Mouse (Mus musculus) kidney, adult 2 months (tissue): ENCODE measurements around the gene Zfp346. TPM values are rescaled to one million over a fixed set of nuclear protein-coding genes. Genes with fewer than 3 reads are reported as not detected.

Source experiments
- DNase-seq: peaks from one replicate; pipeline ENCODE4 v3.0.0; 2021
- H3K27ac ChIP-seq: fragments of 200-500 bp; 2 replicates; pipeline ENCODE4 v1.5.1; 2012; ENCODE audit warnings: low read depth, low read length, control low read depth, inconsistent platforms; ENCODE audit not compliant: insufficient read depth
- H3K27me3 ChIP-seq: fragments of 200-500 bp; replicated peaks from 2 replicates; pipeline ENCODE4 v1.6.1; 2012; ENCODE audit warnings: mild to moderate bottlenecking, moderate library complexity, low read length, inconsistent platforms; ENCODE audit not compliant: control insufficient read depth, insufficient read depth
- H3K36me3 ChIP-seq: fragments of 200-500 bp; 2 replicates; pipeline ENCODE4 v1.6.1; 2012; ENCODE audit warnings: mild to moderate bottlenecking, moderate library complexity, low read length, inconsistent platforms; ENCODE audit not compliant: control insufficient read depth, insufficient read depth
- H3K4me1 ChIP-seq: fragments of 200-500 bp; 2 replicates; pipeline ENCODE4 v1.6.1; 2011; ENCODE audit warnings: low read length; ENCODE audit not compliant: control insufficient read depth, insufficient read depth
- H3K4me3 ChIP-seq: fragments of 200-500 bp; 2 replicates; pipeline ENCODE4 v1.5.1; 2011; ENCODE audit warnings: mild to moderate bottlenecking, low read depth, low read length, control low read depth; ENCODE audit not compliant: insufficient read depth
- CTCF ChIP-seq: fragments of 200-500 bp; conservative IDR thresholded peaks from 2 replicates; pipeline ENCODE4 v1.5.1; 2011; ENCODE audit warnings: low read depth, mild to moderate bottlenecking, control low read depth, low read length, moderate library complexity, mixed read lengths; ENCODE audit not compliant: insufficient read depth, insufficient read length
- POLR2A ChIP-seq: fragments of 200-500 bp; IDR thresholded peaks from one replicate; pipeline ENCODE4 v1.6.1; 2011; ENCODE audit warnings: low read depth, low read length, control low read depth
- WGBS: fragments of 180-500 bp; shearing (Covaris S2); methylation state at CpG from one replicate; pipeline ENCODE4 v1.1.7; 2018; 5-methylcytosine and 5-hydroxymethylcytosine counted together
- polyA plus RNA-seq: library from polyadenylated mRNA; depleted of rRNA; stranded (reverse); fragments of >200 nt; gene quantifications from 2 replicates; pipeline ENCODE4 v1.2.3, GENCODE M21; 2012; rRNA removed

Zfp346 gene
- 13.7 TPM in 2 replicates for polyA plus RNA-seq

DNA sequence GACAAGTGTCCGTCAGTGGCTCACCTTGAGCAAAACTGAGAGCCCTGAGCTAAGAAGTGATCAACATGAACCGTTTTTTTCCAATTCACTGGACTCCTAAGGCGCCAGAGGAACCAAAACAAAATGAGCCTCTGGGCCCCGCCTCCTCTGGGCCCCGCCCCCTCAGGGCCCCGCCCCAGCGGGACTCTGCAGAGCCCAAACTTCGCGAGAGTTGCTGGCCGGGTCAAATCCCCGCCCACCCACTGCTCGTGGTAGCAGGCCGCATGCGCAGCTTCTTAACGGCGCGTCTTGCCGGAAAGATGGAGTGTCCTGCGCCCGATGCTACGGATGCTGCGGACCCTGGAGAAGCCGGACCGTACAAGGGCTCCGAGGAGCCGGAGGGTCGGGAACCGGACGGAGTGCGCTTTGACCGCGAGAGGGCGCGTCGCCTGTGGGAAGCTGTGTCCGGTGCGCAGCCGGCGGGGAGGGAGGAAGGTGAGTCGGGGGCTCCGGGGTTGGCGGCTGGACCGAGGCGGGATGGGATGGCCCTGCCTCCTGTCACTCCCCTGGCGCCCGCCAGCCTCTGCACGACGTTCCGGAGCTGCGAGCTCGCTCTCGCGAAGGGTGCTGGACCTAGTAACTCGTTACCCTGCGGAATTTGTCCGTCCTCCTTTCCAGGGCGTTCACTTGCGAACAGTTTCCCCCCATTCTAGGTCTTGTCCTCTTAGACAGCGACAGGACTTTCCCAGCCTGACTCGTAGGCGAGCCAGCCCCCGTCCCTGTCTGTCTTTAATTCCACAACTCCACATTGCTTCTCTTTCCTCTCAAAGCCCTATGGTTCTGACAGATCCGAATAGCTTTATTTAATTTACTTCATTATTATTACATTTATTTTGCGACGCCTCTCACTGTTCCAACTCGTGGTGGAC is at the start of gene Zfp346:
TSS of gene Zfp346 (plus strand) at position 267 of the 908 bp plus-strand sequence.
- peaks cover 5% of the 10 kb centered on the region for H3K4me1 ChIP-seq
- no peaks in the 10 kb centered on the region for H3K27me3 ChIP-seq
- peak within 1 kb of the TSS; percentile 71 for H3K4me3 ChIP-seq
- under 1% methylated on average over 65 of the region's 66 CpGs for WGBS
- peak; percentile 99 for DNase-seq
- H3K36me3 ChIP-seq = no peaks in the 10 kb centered on the region
- peak within 1 kb of the TSS; percentile 19; the same call in 1 of the 2 replicates for H3K27ac ChIP-seq
- TF ChIP-seq CTCF (no peak), POLR2A (peak; percentile 83)

DNA sequence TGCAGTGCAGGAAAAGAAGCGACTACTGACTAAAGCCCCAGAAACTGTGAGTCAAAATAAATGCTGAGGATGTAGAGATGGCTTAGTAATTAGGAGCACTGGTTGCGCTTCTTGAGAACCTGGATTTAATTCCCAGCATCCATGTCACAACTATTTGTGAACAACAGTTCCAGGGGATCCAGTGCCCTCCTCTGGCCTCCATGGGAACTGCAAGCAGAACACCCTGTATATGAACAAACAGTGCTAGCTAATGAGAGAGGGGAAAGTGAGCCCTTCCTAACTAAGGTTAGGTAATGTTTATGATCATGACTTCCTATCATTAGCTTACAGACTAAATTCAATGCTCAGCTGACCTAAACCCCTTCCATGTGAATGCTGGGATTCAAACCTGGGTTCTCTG is 47.1 kb upstream of the Zfp346 start:
- DNase-seq = peak; percentile 16

DNA sequence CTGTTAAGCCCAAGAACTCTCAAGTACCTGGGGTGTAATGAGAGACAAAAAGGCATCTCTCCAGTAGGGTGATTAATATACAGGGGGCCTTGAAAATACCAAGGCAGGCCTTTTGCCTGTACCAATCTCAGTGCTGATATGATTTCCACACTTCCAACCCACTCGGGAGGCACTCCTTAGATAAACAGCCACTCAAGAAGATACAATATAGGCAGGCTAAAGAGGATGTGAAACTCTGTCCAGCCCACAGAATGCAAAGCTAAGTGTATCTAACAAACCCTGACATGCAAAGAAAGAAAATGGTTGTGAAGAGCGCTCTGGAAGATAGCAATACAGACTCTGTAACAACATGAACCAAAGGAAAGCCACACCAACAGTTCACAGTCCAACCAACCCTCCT is 41.8 kb upstream of the Zfp346 start:
- no peaks in the 10 kb centered on the region for H3K27me3 ChIP-seq
- H3K36me3 ChIP-seq = no peaks in the 10 kb centered on the region; the same call in 1 of the 2 replicates
- WGBS = 74% methylated on average over 2 of the region's 2 CpGs
- H3K4me1 ChIP-seq = no peaks in the 10 kb centered on the region
- no peak overlapping the region for H3K4me3 ChIP-seq
- DNase-seq = no peak
- no peak overlapping the region for H3K27ac ChIP-seq
- TF ChIP-seq POLR2A (no peak), CTCF (no peak)

More for the DNA sequence above, 47.1 kb upstream of the Zfp346 start:
- Histone ChIP-seq H3K27me3 (no peaks in the 10 kb centered on the region), H3K27ac (no peak overlapping the region), H3K36me3 (no peaks in the 10 kb centered on the region; the same call in 1 of the 2 replicates), H3K4me1 (no peaks in the 10 kb centered on the region), H3K4me3 (no peak overlapping the region)
- WGBS = 97% methylated on average over 2 of the region's 2 CpGs
- peak; percentile 63 for TF ChIP-seq CTCF
- TF ChIP-seq POLR2A = no peak

DNA sequence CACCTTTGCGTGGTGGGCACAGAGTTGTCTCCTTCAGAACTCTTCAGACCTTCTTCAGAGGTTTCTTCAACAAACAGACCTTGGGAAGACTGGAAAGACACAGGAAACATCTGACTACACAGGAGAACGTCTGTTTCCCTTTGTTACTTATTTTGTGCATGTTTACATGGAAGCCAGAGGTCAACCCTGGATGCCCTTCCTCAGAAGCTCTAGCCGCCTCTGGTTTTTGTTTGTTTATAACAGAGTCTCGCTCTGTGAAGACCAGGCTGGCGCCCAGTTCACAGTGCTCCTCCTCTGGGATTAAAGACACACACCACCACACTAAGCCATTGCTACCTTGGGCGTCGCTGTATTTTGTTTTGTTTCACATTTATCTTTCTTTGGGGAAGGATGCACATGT is 35.4 kb upstream of the Zfp346 start:
- Histone ChIP-seq H3K36me3 (no peaks in the 10 kb centered on the region), H3K27ac (no peak overlapping the region), H3K27me3 (no peaks in the 10 kb centered on the region), H3K4me1 (no peaks in the 10 kb centered on the region), H3K4me3 (no peak overlapping the region)
- 59% methylated on average over 7 of the region's 7 CpGs for WGBS
- TF ChIP-seq POLR2A = no peak
- TF ChIP-seq CTCF = no peak
- no peak for DNase-seq

DNA sequence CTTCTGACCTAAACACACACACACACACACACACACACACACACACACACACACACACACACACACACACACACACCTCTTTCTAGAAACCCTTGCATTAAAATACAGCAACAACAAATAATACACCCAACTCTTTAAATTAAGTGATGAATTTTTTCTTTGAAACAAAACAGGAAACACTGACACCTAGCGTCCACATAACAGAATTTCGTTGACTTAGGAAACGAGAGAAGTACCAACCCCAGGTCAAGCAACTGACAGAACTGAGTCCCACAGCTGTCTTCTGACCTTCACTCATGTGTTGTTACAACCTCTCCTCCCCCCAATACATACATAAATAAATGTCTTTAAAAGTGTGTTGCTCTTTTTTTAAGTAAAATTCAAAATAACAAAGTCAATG is 33.8 kb upstream of the Zfp346 start:
- Histone ChIP-seq H3K4me3 (no peak overlapping the region), H3K36me3 (no peaks in the 10 kb centered on the region), H3K4me1 (no peaks in the 10 kb centered on the region), H3K27ac (no peak overlapping the region), H3K27me3 (no peaks in the 10 kb centered on the region)
- TF ChIP-seq CTCF (0 out of 2 replicates have a peak, but pooled peaks have one; percentile 10), POLR2A (no peak)
- WGBS = 1% methylated on average over 3 of the region's 3 CpGs
- peak; percentile 21 for DNase-seq

DNA sequence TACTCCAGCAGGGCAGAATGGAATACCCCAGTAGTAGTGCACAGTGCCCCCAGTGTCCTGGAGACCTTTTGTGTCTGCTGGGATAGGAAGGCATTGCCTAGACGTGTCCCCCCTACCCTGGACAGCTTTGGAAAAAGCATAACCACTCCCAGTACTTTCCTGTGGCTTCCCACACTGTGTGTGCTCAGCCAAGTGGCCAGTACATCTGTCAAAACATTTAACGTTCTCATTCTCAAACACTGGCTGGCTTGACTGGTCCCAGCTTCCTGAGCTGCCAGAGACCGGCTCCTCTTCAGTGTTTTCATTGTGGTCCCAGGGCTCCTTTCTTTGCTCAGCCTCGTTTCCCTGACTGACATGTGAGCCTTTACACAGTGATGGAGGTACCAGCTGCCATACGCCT is 29.5 kb upstream of the Zfp346 start:
- H3K27ac ChIP-seq = no peak overlapping the region
- TF ChIP-seq POLR2A (no peak), CTCF (no peak)
- DNase-seq = no peak
- 55% methylated on average over 5 of the region's 5 CpGs for WGBS
- no peaks in the 10 kb centered on the region for H3K27me3 ChIP-seq
- H3K4me1 ChIP-seq = no peaks in the 10 kb centered on the region
- peaks cover 2% of the 10 kb centered on the region; the same call in 1 of the 2 replicates for H3K36me3 ChIP-seq
- no peak overlapping the region for H3K4me3 ChIP-seq

DNA sequence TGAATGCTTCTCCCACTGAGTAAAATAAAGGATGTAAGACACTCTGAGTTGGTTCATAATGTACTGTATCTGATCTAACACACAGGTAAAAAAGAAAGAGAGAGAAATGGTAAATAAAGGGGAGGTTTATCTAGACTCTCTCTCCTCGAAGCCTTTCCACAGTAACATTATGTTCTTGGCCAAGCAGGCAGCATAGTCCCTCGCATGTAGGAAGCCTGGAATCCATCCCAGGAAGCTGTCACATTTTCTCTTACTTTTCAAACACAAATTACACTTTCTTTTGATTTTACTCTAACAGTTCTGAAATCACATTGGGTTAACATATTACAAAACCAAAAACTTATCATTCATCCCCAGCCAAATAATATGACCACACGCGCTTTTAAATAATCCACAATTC is 12.5 kb upstream of the Zfp346 start:
- Histone ChIP-seq H3K4me1 (no peaks in the 10 kb centered on the region), H3K27me3 (no peaks in the 10 kb centered on the region), H3K27ac (no peak overlapping the region), H3K4me3 (no peak overlapping the region), H3K36me3 (peaks cover 1% of the 10 kb centered on the region; the same call in 1 of the 2 replicates)
- WGBS = 80% methylated on average over 4 of the region's 4 CpGs
- TF ChIP-seq POLR2A = no peak
- TF ChIP-seq CTCF = no peak
- DNase-seq = no peak
